Mouse (Mus musculus) MEL (cell line): ENCODE measurements at regions not wholly inside any gene's neighbourhood (a gene's known extent, or its start where the extent isn't known, plus 50 kb on each side); places are given as distances from the start of the nearest gene placed in this dataset.

Source experiments
- DNase-seq: peaks from one replicate; pipeline ENCODE4 v3.0.0; 2011; ENCODE audit warnings: low read depth, low spot score
- H3K27ac ChIP-seq: 2 replicates; pipeline ENCODE4 v1.5.1; 2012; ENCODE audit warnings: low read depth, mild to moderate bottlenecking, control low read depth, low read length, moderate library complexity; ENCODE audit not compliant: control insufficient read depth
- H3K27me3 ChIP-seq, 2 experiments: fragments of 150-350 bp in 1 of 2; sonication (generic) in 1 of 2; 2 replicates each; pipeline ENCODE4 v1.6.1; 2012; ENCODE audit warnings: low read length in 2 of 2, mild to moderate bottlenecking in 2 of 2, improper control_type of control experiment in 1 of 2, moderate library complexity in 1 of 2; ENCODE audit not compliant: insufficient read depth in 2 of 2, control insufficient read depth in 1 of 2
- H3K36me3 ChIP-seq, 2 experiments: 2 replicates each; pipeline ENCODE4 v1.6.1; 2012 to 2014; ENCODE audit warnings: low read length in 2 of 2, improper control_type of control experiment in 1 of 2, inconsistent platforms in 1 of 2, mild to moderate bottlenecking in 1 of 2; ENCODE audit not compliant: insufficient read depth in 2 of 2, control insufficient read depth in 1 of 2
- H3K4me1 ChIP-seq, 2 experiments: fragments of 150-350 bp in 1 of 2; sonication (generic) in 1 of 2; 2 replicates each; pipeline ENCODE4 v1.6.1; 2012; ENCODE audit warnings: low read length in 2 of 2, improper control_type of control experiment in 1 of 2, mild to moderate bottlenecking in 1 of 2; ENCODE audit not compliant: insufficient read depth in 2 of 2, control insufficient read depth in 1 of 2
- H3K4me3 ChIP-seq, 2 experiments: fragments of 150-350 bp in 1 of 2; sonication (generic) in 1 of 2; 2 replicates each; pipeline ENCODE4 v1.5.1; 2012; ENCODE audit warnings: low read depth in 2 of 2, low read length in 2 of 2, mild to moderate bottlenecking in 2 of 2, moderate library complexity in 2 of 2, control low read depth in 1 of 2, improper control_type of control experiment in 1 of 2; ENCODE audit not compliant: control insufficient read depth in 1 of 2, insufficient read depth in 1 of 2
- H3K79me2 ChIP-seq: 2 replicates; pipeline ENCODE4 v1.6.1; 2012; ENCODE audit warnings: mild to moderate bottlenecking, low read length, moderate library complexity; ENCODE audit not compliant: control insufficient read depth, poor library complexity, insufficient read depth
- H3K9ac ChIP-seq: 2 replicates; pipeline ENCODE4 v1.6.1; 2012; ENCODE audit warnings: low read depth, mild to moderate bottlenecking, control low read depth, low read length, moderate library complexity; ENCODE audit not compliant: control insufficient read depth, poor library complexity, severe bottlenecking
- H3K9me3 ChIP-seq: fragments of 150-350 bp; sonication (generic); replicated peaks from 2 replicates; pipeline ENCODE4 v1.6.1; 2012; ENCODE audit warnings: mild to moderate bottlenecking, low read length, improper control_type of control experiment, moderate library complexity; ENCODE audit not compliant: insufficient read depth
- CHD1 ChIP-seq: IDR thresholded peaks from 2 replicates; pipeline ENCODE4 v1.6.1; 2012; ENCODE audit warnings: low read depth, mild to moderate bottlenecking, inconsistent platforms, low read length, improper control_type of control experiment
- CHD2 ChIP-seq: IDR thresholded peaks from 2 replicates; pipeline ENCODE4 v1.6.1; 2011; ENCODE audit warnings: low read length, improper control_type of control experiment
- ELF1 ChIP-seq: IDR thresholded peaks from 2 replicates; pipeline ENCODE4 v1.6.1; 2014; ENCODE audit warnings: low read depth, mild to moderate bottlenecking, inconsistent platforms, low read length, improper control_type of control experiment, moderate library complexity
- EP300 ChIP-seq, 2 experiments: IDR thresholded peaks; 2 replicates each; pipeline ENCODE4 v1.6.1; 2011; ENCODE audit warnings: improper control_type of control experiment in 2 of 2, low read length in 2 of 2, low read depth in 1 of 2, mild to moderate bottlenecking in 1 of 2
- HCFC1 ChIP-seq: IDR thresholded peaks from 2 replicates; pipeline ENCODE4 v1.6.1; 2012; ENCODE audit warnings: low read depth, mild to moderate bottlenecking, inconsistent platforms, low read length, improper control_type of control experiment, moderate library complexity
- JUND ChIP-seq: IDR thresholded peaks from 2 replicates; pipeline ENCODE4 v1.6.1; 2011; ENCODE audit warnings: low read depth, mild to moderate bottlenecking, improper control_type of control experiment, low read length
- MAX ChIP-seq: IDR thresholded peaks from 2 replicates; pipeline ENCODE4 v1.6.1; 2011; ENCODE audit warnings: low read length, improper control_type of control experiment
- MAZ ChIP-seq: IDR thresholded peaks from 2 replicates; pipeline ENCODE4 v1.6.1; 2012; ENCODE audit warnings: low read depth, mild to moderate bottlenecking, inconsistent platforms, low read length, improper control_type of control experiment
- MXI1 ChIP-seq: IDR thresholded peaks from 2 replicates; pipeline ENCODE4 v1.6.1; 2011; ENCODE audit warnings: mild to moderate bottlenecking, low read depth, low read length, improper control_type of control experiment
- MYB ChIP-seq: IDR thresholded peaks from 2 replicates; pipeline ENCODE4 v1.6.1; 2011; ENCODE audit warnings: mild to moderate bottlenecking, low read depth, low read length, improper control_type of control experiment
- POLR2A ChIP-seq, 2 experiments: IDR thresholded peaks; 2 replicates each; pipeline ENCODE4 v1.6.1; 2011 to 2012; ENCODE audit warnings: low read length in 2 of 2, mild to moderate bottlenecking in 2 of 2, control low read depth in 1 of 2, improper control_type of control experiment in 1 of 2, low read depth in 1 of 2, moderate library complexity in 1 of 2; ENCODE audit not compliant: control insufficient read depth in 1 of 2, insufficient read depth in 1 of 2, poor library complexity in 1 of 2
- POLR2AphosphoS2 ChIP-seq: IDR thresholded peaks from 2 replicates; pipeline ENCODE4 v1.6.1; 2011; ENCODE audit warnings: low read length, improper control_type of control experiment
- RAD21 ChIP-seq: IDR thresholded peaks from 2 replicates; pipeline ENCODE4 v1.6.1; 2011; ENCODE audit warnings: mild to moderate bottlenecking, low read depth, low read length, improper control_type of control experiment
- TAL1 ChIP-seq: IDR thresholded peaks from 2 replicates; pipeline ENCODE4 v1.6.1; 2012; ENCODE audit warnings: mild to moderate bottlenecking, inconsistent platforms, low read length, moderate library complexity, mixed read lengths
- TBP ChIP-seq: IDR thresholded peaks from 2 replicates; pipeline ENCODE4 v1.8.0; 2011; ENCODE audit warnings: low read depth, low read length, improper control_type of control experiment
- TCF12 ChIP-seq: IDR thresholded peaks from 2 replicates; pipeline ENCODE4 v1.6.1; 2014; ENCODE audit warnings: low read depth, mild to moderate bottlenecking, inconsistent platforms, low read length, improper control_type of control experiment, moderate library complexity
- UBTF ChIP-seq: IDR thresholded peaks from 2 replicates; pipeline ENCODE4 v1.6.1; 2012; ENCODE audit warnings: low read depth, mild to moderate bottlenecking, inconsistent platforms, low read length, improper control_type of control experiment, moderate library complexity, borderline replicate concordance; ENCODE audit not compliant: insufficient read depth
- USF1 ChIP-seq: IDR thresholded peaks from 2 replicates; pipeline ENCODE4 v1.6.1; 2014; ENCODE audit warnings: low read depth, mild to moderate bottlenecking, inconsistent platforms, low read length, improper control_type of control experiment, moderate library complexity
- USF2 ChIP-seq, 2 experiments: IDR thresholded peaks; 2 replicates each; pipeline ENCODE4 v1.6.1; 2011 to 2012; ENCODE audit warnings: improper control_type of control experiment in 2 of 2, low read length in 2 of 2, borderline replicate concordance in 1 of 2, inconsistent platforms in 1 of 2, low read depth in 1 of 2, mild to moderate bottlenecking in 1 of 2; ENCODE audit not compliant: insufficient read depth in 1 of 2
- ZC3H11A ChIP-seq: IDR thresholded peaks from 2 replicates; pipeline ENCODE4 v1.6.1; 2012; ENCODE audit warnings: low read depth, mild to moderate bottlenecking, inconsistent platforms, low read length, improper control_type of control experiment
- ZNF384 ChIP-seq: IDR thresholded peaks from 2 replicates; pipeline ENCODE4 v1.6.1; 2012; ENCODE audit warnings: low read depth, mild to moderate bottlenecking, inconsistent platforms, low read length, improper control_type of control experiment

- Histone ChIP-seq H3K36me3 (no peaks in the 10 kb centered on the region), H3K9ac (no peak overlapping the region), H3K9me3 (no peaks in the 10 kb centered on the region), H3K4me3 (no peak overlapping the region), H3K79me2 (no peaks in the 10 kb centered on the region), H3K4me1 (no peaks in the 10 kb centered on the region), H3K27me3 (peaks cover 2 to 3% of the 10 kb centered on the region in 2 experiments; a peak in 3 of 4 replicates), H3K27ac (no peak overlapping the region)
- DNase-seq = no peak
- TF ChIP-seq UBTF (no peak), MXI1 (no peak), CHD1 (no peak), ZNF384 (no peak), TCF12 (no peak), USF2 (IDR thresholded peaks at IDR 0.05; ENCODE audit: borderline replicate concordance in 1 of 2, insufficient read depth in 1 of 2, low read depth in 1 of 2, low read length in 2 of 2) (no peak), HCFC1 (no peak), ELF1 (no peak), EP300 (IDR thresholded peaks at IDR 0.05; ENCODE audit: low read depth in 1 of 2, low read length in 2 of 2) (no peak), POLR2A (IDR thresholded peaks at IDR 0.05; ENCODE audit: control insufficient read depth in 1 of 2, insufficient read depth in 1 of 2, low read depth in 1 of 2, low read length in 2 of 2, poor library complexity in 1 of 2) (no peak), MYB (no peak)
These were observed 79.6 kb upstream of the 1700025G04Rik start for GRCm38 (mm10) chr1:152169508-152169907.

GRCm38 (mm10) chr1:152168284-152168683 lies 78.4 kb upstream of the 1700025G04Rik start:
- H3K9ac ChIP-seq = no peak overlapping the region
- DNase-seq = no peak
- H3K9me3 ChIP-seq = no peaks in the 10 kb centered on the region
- peaks cover 0 to 5% of the 10 kb centered on the region in 2 experiments; a peak in 3 of 4 replicates for H3K27me3 ChIP-seq
- no peak overlapping the region for H3K27ac ChIP-seq
- H3K4me3 ChIP-seq = no peak overlapping the region
- H3K79me2 ChIP-seq = no peaks in the 10 kb centered on the region
- TF ChIP-seq UBTF (no peak), CHD2 (no peak), POLR2AphosphoS2 (no peak), USF1 (no peak), USF2 (IDR thresholded peaks at IDR 0.05; ENCODE audit: borderline replicate concordance in 1 of 2, insufficient read depth in 1 of 2, low read depth in 1 of 2, low read length in 2 of 2) (no peak)
- H3K36me3 ChIP-seq = no peaks in the 10 kb centered on the region
- no peaks in the 10 kb centered on the region for H3K4me1 ChIP-seq

DNA sequence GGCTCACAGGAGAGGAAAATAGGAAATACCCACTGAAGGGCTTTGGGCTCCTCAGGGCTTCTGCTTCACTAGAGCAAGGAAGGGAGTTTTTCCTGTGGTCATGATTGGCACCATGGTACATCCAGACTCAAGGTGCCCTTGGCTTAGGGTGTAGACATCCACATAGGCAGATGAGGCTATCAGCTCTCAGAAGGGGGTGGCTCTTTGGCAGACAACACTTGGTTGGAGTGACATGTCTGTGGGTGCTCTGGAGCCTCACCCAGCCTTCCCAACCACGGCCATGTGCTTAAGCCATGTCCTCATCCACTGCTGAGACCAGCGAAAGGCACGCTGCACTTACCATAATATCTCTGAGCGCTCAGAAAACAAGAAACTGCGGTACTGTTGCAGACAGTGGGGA lies 77.8 kb upstream of the 1700025G04Rik start:
- no peaks in the 10 kb centered on the region for H3K9me3 ChIP-seq
- TF ChIP-seq JUND (no peak), MXI1 (no peak), USF1 (no peak), ZC3H11A (no peak), UBTF (no peak), MAX (no peak), TBP (no peak), ELF1 (no peak), TAL1 (no peak), MAZ (no peak), POLR2A (IDR thresholded peaks at IDR 0.05; ENCODE audit: control insufficient read depth in 1 of 2, insufficient read depth in 1 of 2, low read depth in 1 of 2, low read length in 2 of 2, poor library complexity in 1 of 2) (no peak), RAD21 (no peak)
- H3K4me3 ChIP-seq = no peak overlapping the region
- H3K79me2 ChIP-seq = no peaks in the 10 kb centered on the region
- DNase-seq = no peak
- no peaks in the 10 kb centered on the region for H3K36me3 ChIP-seq
- H3K27me3 ChIP-seq = peaks cover 0 to 4% of the 10 kb centered on the region in 2 experiments; a peak in 3 of 4 replicates
- H3K4me1 ChIP-seq = no peaks in the 10 kb centered on the region
- H3K27ac ChIP-seq = no peak overlapping the region
- H3K9ac ChIP-seq = no peak overlapping the region
